Mouse (Mus musculus) gastrocnemius, postnatal 4 days (tissue): ENCODE measurements at regions not wholly inside any gene's neighbourhood (a gene's known extent, or its start where the extent isn't known, plus 50 kb on each side); places are given as distances from the start of the nearest gene placed in this dataset. TPM values are rescaled to one million over a fixed set of nuclear protein-coding genes. Genes with fewer than 3 reads are reported as not detected.

ENCODE experiments used
- DNase-seq, 2 experiments: peaks; one replicate each; pipeline ENCODE4 v3.0.0; 2021 to 2022; ENCODE audit warnings: low spot score in 2 of 2, mixed read lengths in 2 of 2
- microRNA-seq: library from miRNA; unstranded; fragments of <30 nt; microRNA quantifications from one replicate; pipeline ENCODE4 v1.2.0, GENCODE M21; 2021

- DNase-seq = no peak
Measured at GRCm38 (mm10) chr1:96278046-96278576, 593.9 kb downstream of the Slco4c1 start.

- no peak for DNase-seq
Measured at GRCm38 (mm10) chr1:96276646-96277045, 595.3 kb downstream of the Slco4c1 start.

Small RNA genes in the stretch of these regions (microRNA-seq; reads per million reads assigned to microRNA genes)
- not detected for gene Gm22917
